Mouse (Mus musculus) thymus, postnatal 25 days (tissue): ENCODE data around the gene Olfr1225.
"Not testable (repeated sequence)": the region's sequence is repeated elsewhere in the genome, so short reads cannot be mapped to it uniquely, and the experiment has no call there.

ENCODE experiments used
- DNase-seq: peaks from one replicate; pipeline ENCODE4 v3.0.0; 2022

The Olfr1225 gene

DNA sequence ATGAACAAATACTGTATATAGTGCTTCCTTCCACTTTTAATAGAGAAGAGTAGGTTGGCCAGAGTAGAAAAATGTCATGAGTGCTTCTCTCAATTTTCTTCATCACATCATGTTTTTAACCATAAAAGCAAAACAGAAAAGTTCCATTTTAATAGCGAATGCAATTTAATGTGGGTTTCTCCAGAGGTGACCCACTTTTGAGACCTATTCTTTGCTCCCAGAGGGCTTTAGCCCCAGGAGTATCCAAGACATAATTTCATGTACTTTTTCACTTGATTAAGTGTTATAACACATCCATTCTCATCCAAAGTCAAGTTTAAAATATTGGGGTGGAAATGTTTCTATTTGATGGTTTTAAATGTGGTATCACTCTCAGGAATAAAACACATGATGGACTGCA, at the start of gene Olfr1225:
Olfr1225 (minus strand) TSS at position 101 of the 400 bp plus-strand sequence.
- no peak for DNase-seq

- no peak for DNase-seq
Observed at GRCm38 (mm10) chr2:89199948-89200347, 25.5 kb upstream of the Olfr1225 start, which contains the start of gene Olfr1226. Olfr1226 (minus strand) TSS chr2:89200048.

GRCm38 (mm10) chr2:89196325-89196982, 22.0 kb upstream of the Olfr1225 start:
- no peak for DNase-seq

GRCm38 (mm10) chr2:89164711-89165110, 9.8 kb downstream of the Olfr1225 start:
- DNase-seq: not testable (repeated sequence)

GRCm38 (mm10) chr2:89163991-89164390, 10.5 kb downstream of the Olfr1225 start, which contains the start of gene Olfr1224-ps1:
Olfr1224-ps1 (minus strand) TSS chr2:89164091.
- not testable (repeated sequence) for DNase-seq

DNA sequence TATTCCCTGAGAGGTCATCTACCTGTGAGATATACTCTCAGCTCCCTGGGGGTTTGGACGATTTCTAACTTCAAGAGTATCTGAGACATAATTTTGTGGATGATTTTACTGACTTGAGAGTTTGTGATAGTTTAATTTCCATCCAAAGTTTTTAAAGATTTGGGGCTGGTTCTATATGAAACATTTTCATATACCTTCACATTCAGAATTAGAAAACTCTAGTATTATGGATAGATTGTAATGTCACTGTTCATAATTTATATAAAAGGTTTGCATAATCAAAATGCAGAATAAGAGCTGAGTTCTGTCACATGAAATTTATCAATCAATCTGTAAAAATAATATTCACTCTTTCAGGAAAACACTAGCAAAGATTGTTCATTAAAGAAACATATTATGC, 23.0 kb downstream of the Olfr1225 start, which contains the start of gene Olfr1223:
Olfr1223 (minus strand) TSS at position 101 of the 400 bp plus-strand sequence.
- DNase-seq: no peak

DNA sequence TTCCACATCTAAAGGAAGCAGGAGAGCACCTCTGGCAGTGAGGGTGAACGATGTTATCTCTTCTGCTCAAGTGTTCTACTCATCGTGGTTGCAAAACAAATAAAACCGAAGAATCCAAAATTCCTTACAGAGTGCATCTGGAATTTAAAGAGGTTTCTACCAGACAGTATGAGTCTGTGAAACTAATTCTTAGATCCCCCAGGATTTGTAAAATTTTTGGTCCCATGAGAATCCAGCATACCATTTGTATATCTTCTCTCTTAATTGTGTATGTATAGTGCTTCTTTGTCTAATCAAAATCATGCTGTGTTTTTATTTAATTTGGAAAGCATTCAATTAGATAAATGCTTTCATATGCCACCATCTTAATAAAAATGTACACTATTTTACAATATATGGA, 41.5 kb downstream of the Olfr1225 start, which contains the start of gene Olfr1222:
Olfr1222 (minus strand) TSS at position 101 of the 400 bp plus-strand sequence.
- DNase-seq: no peak
